Mouse (Mus musculus) gastrocnemius, adult 18-20 months (tissue): ENCODE results near the gene Fgfr2. TPM values are rescaled to one million over a fixed set of nuclear protein-coding genes. Genes with fewer than 3 reads are reported as not detected.

Source experiments
- DNase-seq: peaks from one replicate; pipeline ENCODE4 v3.0.0; 2021; ENCODE audit warnings: low spot score
- total RNA-seq, 2 experiments: library from RNA; stranded (reverse); gene quantifications; 2 replicates each; pipeline ENCODE4 v1.2.3; 2021

Gene Fgfr2
- total RNA-seq, 2 experiments from 2014 or later, result 0.43 to 0.88 TPM

DNA sequence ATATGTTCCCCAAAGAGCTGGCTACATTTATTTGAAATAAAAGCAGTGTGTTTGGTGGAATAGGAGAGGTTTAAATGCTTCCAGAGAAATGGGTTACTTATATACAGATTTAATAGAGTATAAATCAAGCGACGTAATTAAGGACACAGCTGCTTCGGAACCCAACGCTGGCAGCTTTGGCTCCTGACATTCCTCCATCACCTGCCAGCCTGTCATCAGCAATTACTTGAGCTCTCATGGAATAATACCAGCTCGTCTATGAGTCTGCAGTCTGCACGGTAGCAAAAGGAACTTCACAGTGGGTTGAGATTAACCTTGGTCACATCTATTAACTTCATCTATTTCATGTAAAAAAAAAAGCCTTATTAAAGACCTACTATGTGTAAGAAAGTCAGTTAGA, 1326.0 kb downstream of the Fgfr2 start:
- DNase-seq, result no peak

GRCm38 (mm10) chr7:131788595-131789206, 1334.4 kb downstream of the Fgfr2 start:
- no peak for DNase-seq

GRCm38 (mm10) chr7:131785721-131786120, 1337.4 kb downstream of the Fgfr2 start:
- no peak for DNase-seq

GRCm38 (mm10) chr7:131778271-131778985, 1344.7 kb downstream of the Fgfr2 start:
- no peak for DNase-seq

DNA sequence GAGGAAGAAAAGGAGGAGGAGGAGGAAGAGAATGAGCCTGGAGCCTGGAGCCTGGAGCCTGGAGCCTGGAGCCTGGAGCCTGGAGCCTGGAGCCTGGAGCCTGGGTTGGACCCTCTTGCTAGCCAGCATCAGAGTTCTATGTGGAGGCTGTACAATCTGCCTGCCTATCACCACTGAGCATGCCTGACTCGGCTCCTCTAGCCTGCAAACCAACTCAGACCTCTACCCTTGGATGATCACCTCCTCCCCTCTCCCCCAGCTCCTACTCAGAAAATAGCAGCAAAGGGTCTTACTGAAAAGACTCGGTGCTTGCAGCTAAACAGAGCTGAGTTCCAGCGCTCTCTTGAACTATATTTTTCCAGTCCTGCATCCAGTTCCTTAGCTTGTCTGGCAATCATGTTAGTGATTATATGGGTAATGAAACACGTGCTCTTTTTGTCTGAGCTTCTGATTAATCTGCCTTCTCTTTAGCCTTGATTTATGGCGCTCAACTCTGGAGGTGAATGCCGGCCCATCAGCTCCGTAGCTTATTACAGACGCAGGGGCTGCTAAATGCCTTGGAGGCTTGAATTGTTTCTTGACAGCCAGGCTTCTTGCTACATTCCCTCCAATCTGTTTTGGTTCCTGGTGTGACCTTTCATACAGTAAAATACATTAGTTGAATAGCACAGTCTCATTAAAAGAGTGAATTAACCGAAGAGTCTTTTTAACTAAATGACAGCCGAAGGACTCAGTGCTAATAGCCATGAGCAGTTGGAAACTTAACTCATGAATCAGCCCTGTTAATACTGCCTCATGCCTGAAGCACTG, 1345.5 kb downstream of the Fgfr2 start:
- no peak for DNase-seq

GRCm38 (mm10) chr7:131776191-131776752, 1346.9 kb downstream of the Fgfr2 start:
- DNase-seq, result no peak

DNA sequence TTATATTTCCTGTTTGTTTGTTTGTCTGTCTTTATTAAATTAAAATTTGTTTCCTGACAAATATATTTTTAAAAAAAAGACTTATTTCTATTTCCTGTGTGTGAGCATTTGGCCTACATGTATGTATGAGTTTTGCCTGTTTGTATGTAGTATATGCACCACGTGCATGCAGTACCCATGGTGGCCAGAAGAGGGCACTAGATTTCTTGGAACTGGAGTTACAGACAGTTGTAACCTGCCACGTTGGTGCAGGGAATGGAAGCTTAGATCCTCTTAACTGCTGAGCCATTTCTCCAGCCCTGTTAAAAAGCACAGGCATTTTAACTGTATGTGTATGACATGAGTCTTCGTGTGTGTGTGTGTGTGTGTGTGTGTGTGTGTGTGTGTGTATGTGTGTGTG, 1365.2 kb downstream of the Fgfr2 start:
- no peak for DNase-seq

- no peak for DNase-seq
Observed at GRCm38 (mm10) chr7:131747152-131748010, 1375.8 kb downstream of the Fgfr2 start.

DNA sequence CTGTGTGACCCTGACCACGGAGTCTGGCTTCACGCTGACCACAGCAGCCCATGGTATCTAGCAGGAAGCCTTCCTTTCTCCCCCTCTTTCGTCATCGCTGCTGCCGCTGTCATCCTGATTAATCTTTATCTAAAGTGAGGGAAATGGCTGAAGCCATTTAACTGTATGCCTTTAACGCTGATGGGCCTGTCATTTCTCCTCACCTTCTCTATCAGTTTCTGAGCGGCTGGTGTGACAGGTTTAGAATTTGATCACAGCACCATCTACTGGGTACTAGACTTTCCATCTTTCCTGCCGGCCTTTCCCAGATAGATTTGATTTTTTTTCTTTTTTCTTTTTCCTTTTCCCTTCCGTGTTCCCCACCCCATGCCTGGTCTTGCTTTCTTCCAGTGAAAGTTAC, 1376.4 kb downstream of the Fgfr2 start:
- DNase-seq, result no peak

GRCm38 (mm10) chr7:131743193-131743592, 1380.0 kb downstream of the Fgfr2 start:
- DNase-seq, result no peak

GRCm38 (mm10) chr7:131722783-131723575, 1400.2 kb downstream of the Fgfr2 start:
- DNase-seq, result no peak

- DNase-seq, result no peak
Observed at GRCm38 (mm10) chr7:131722316-131722715, 1400.8 kb downstream of the Fgfr2 start.

DNA sequence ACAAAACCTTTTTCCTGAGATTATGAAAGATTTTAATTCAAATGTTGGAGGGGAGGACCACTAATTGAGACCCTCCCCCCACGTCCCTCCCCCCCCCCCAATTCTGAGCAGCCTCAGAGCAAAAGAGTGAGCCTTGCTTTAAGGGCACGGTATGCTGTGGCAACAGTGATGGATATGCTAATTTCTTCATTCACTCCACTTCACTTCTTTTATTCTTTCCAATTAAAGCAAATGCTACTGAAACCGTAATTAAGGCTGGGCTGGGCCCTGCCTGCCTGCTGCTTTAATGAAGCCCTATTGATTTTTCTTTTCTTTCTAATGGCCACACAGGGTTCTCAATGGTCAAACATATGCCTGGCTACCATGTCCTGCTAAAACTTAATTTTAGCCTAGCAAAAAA, 1404.9 kb downstream of the Fgfr2 start:
- no peak for DNase-seq

DNA sequence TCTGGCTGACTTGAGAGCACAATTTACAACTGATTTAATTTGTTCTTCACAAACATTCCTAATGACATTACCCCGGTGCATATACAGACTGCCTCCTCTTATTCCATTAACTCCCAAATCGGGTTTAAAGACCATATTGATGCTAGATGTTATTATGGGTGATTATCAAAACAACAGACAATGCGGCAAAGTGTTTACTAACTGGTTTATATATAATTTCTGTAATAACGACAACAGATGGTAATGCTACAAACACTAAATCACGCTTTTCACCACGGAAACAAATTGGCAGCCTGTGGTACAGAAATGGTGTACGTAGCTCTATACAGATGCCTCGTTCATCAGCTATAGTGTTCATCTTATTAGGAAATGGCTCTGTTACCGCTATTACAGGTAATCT, 1410.1 kb downstream of the Fgfr2 start:
- DNase-seq, result no peak

- no peak for DNase-seq
Observed at GRCm38 (mm10) chr7:131696889-131697288, 1426.3 kb downstream of the Fgfr2 start.

DNA sequence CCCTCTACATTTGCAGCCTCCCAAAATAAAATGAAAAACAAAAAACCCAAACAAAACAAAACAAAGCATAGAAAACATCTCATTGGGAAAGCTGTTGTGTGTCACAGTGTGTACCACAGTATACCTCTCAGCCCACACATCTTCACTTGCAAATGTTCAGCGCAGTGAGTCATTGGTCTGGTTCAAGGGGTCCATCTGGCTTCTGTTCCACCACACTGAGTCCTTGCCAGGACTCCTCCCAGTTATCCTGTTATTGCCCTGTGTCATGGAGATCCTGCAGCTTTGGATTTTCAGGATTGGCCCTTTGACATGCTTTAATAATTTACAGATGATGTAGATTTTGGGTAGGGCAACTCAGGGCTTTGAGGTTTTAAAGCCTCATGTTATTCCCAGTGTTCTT, 1435.8 kb downstream of the Fgfr2 start:
- no peak for DNase-seq

GRCm38 (mm10) chr7:131677126-131677525, 1446.0 kb downstream of the Fgfr2 start:
- no peak for DNase-seq

- DNase-seq, result no peak
Observed at GRCm38 (mm10) chr7:131670586-131670985, 1452.6 kb downstream of the Fgfr2 start.

GRCm38 (mm10) chr7:131669326-131669725, 1453.8 kb downstream of the Fgfr2 start:
- DNase-seq, result no peak

DNA sequence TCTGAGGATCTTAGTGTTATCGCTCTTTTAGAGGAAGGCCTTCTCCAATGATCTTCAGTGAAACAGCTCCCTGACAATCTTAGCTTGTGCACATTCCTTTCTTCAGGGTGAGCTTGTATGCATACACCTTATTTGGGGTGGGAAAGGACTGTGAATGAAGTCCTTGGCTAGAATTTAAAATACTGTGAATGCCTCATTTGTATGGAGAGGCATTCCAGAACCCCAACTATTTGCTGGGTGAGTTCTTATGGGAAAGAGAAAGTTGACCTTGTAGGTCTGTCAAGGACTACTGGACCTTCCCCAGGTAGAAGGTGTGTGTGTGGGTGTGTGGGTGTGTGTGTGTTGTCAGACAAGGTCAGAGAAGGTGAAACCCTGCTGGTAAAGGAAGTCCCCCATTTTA, 1462.4 kb downstream of the Fgfr2 start:
- no peak for DNase-seq
